Mouse (Mus musculus) CH12.LX (cell line): ENCODE measurements around the gene Slc35c2. TPM values are rescaled to one million over a fixed set of nuclear protein-coding genes. Genes with fewer than 3 reads are reported as not detected.

Experiments used
- DNase-seq: peaks from one replicate; pipeline ENCODE4 v3.0.0-alpha.2; 2013; ENCODE audit errors: extremely low read depth
- H3K27ac ChIP-seq: 2 replicates; pipeline ENCODE4 v1.5.1; 2012; ENCODE audit warnings: low read depth, mild to moderate bottlenecking, control low read depth, moderate library complexity; ENCODE audit not compliant: insufficient read depth
- H3K27me3 ChIP-seq: replicated peaks from 2 replicates; pipeline ENCODE3; 2012; ENCODE audit warnings: inconsistent platforms
- H3K36me3 ChIP-seq, 2 experiments: replicated peaks in 1 of 2; 2 replicates each; pipeline versions ENCODE3 to v1.6.1; 2012; ENCODE audit warnings: inconsistent platforms in 1 of 2, low read length in 1 of 2, mild to moderate bottlenecking in 1 of 2, mixed read lengths in 1 of 2, moderate library complexity in 1 of 2; ENCODE audit not compliant: control insufficient read depth in 1 of 2, insufficient read depth in 1 of 2
- H3K4me1 ChIP-seq, 2 experiments: 2 replicates each; pipeline ENCODE4 v1.6.1; 2012; ENCODE audit warnings: inconsistent platforms in 1 of 2, moderate library complexity in 1 of 2; ENCODE audit not compliant: insufficient read depth in 2 of 2, control insufficient read depth in 1 of 2
- H3K4me2 ChIP-seq: 2 replicates; pipeline ENCODE4 v1.6.1; 2012; ENCODE audit warnings: low read depth, mild to moderate bottlenecking, control low read depth; ENCODE audit not compliant: poor library complexity, insufficient read depth, severe bottlenecking
- H3K4me3 ChIP-seq, 3 experiments: fragments of 150-350 bp in 1 of 3; sonication (generic) in 1 of 3; replicated peaks in 1 of 3; 2 replicates each; pipeline versions ENCODE3 to v1.5.1; 2011 to 2012; ENCODE audit warnings: low read depth in 2 of 3, low read length in 2 of 3, mild to moderate bottlenecking in 2 of 3, moderate library complexity in 2 of 3, control low read depth in 1 of 3, improper control_type of control experiment in 1 of 3, inconsistent platforms in 1 of 3, mixed read lengths in 1 of 3; ENCODE audit not compliant: poor library complexity in 1 of 3
- H3K79me2 ChIP-seq: replicated peaks from 2 replicates; pipeline ENCODE4 v1.6.1; 2012; ENCODE audit warnings: mild to moderate bottlenecking, moderate library complexity; ENCODE audit not compliant: control insufficient read depth, poor library complexity, insufficient read depth, severe bottlenecking; ENCODE audit errors: extremely low read depth
- H3K9ac ChIP-seq: 2 replicates; pipeline ENCODE4 v1.6.1; 2012; ENCODE audit warnings: low read depth, mild to moderate bottlenecking, control low read depth, moderate library complexity; ENCODE audit not compliant: insufficient read depth
- H3K9me3 ChIP-seq: replicated peaks from 2 replicates; pipeline ENCODE3; 2012; ENCODE audit warnings: low read length, inconsistent platforms, mixed read lengths
- BHLHE40 ChIP-seq: IDR thresholded peaks from 2 replicates; pipeline ENCODE4 v1.6.1; 2011; ENCODE audit warnings: mild to moderate bottlenecking, low read depth, low read length, improper control_type of control experiment
- CHD1 ChIP-seq: IDR thresholded peaks from 2 replicates; pipeline ENCODE4 v1.6.1; 2012; ENCODE audit warnings: low read depth, low read length, improper control_type of control experiment, inconsistent platforms
- CHD2 ChIP-seq: IDR thresholded peaks from 2 replicates; pipeline ENCODE4 v1.6.1; 2011; ENCODE audit warnings: low read length, improper control_type of control experiment
- CTCF ChIP-seq, 2 experiments: IDR thresholded peaks in 1 of 2; conservative IDR thresholded peaks in 1 of 2; 2 replicates each; pipeline ENCODE4 v1.5.1; 2011 to 2012; ENCODE audit warnings: low read depth in 2 of 2, low read length in 2 of 2, improper control_type of control experiment in 1 of 2, inconsistent platforms in 1 of 2, mild to moderate bottlenecking in 1 of 2, moderate library complexity in 1 of 2
- EP300 ChIP-seq: IDR thresholded peaks from 2 replicates; pipeline ENCODE4 v1.6.1; 2011; ENCODE audit warnings: low read length, improper control_type of control experiment
- GABPA ChIP-seq: IDR thresholded peaks from 2 replicates; pipeline ENCODE4 v1.6.1; 2012; ENCODE audit warnings: low read depth, low read length, improper control_type of control experiment, inconsistent platforms; ENCODE audit not compliant: insufficient replicate concordance
- HCFC1 ChIP-seq: IDR thresholded peaks from 2 replicates; pipeline ENCODE4 v1.6.1; 2012; ENCODE audit warnings: low read depth, mild to moderate bottlenecking, inconsistent platforms, low read length, improper control_type of control experiment
- IRF4 ChIP-seq: IDR thresholded peaks from 2 replicates; pipeline ENCODE4 v1.6.1; 2014; ENCODE audit warnings: low read depth, mild to moderate bottlenecking, inconsistent platforms, low read length, improper control_type of control experiment
- JUN ChIP-seq: IDR thresholded peaks from 2 replicates; pipeline ENCODE4 v1.6.1; 2011; ENCODE audit warnings: low read depth, mild to moderate bottlenecking, low read length, improper control_type of control experiment, moderate library complexity; ENCODE audit not compliant: insufficient read depth
- JUND ChIP-seq: conservative IDR thresholded peaks from 2 replicates; pipeline ENCODE4 v1.6.1; 2011; ENCODE audit warnings: low read depth, low read length, improper control_type of control experiment
- MAZ ChIP-seq: IDR thresholded peaks from 2 replicates; pipeline ENCODE4 v1.6.1; 2012; ENCODE audit warnings: low read depth, mild to moderate bottlenecking, inconsistent platforms, low read length, improper control_type of control experiment, moderate library complexity
- MEF2A ChIP-seq: IDR thresholded peaks from 2 replicates; pipeline ENCODE4 v1.6.1; 2014; ENCODE audit warnings: low read depth, mild to moderate bottlenecking, inconsistent platforms, low read length, improper control_type of control experiment, borderline replicate concordance
- POLR2A ChIP-seq: IDR thresholded peaks from 2 replicates; pipeline ENCODE4 v1.6.1; 2011; ENCODE audit warnings: low read depth, mild to moderate bottlenecking, improper control_type of control experiment, low read length
- POLR2AphosphoS2 ChIP-seq: IDR thresholded peaks from 2 replicates; pipeline ENCODE4 v1.6.1; 2011; ENCODE audit warnings: low read depth, low read length, improper control_type of control experiment
- RCOR1 ChIP-seq: conservative IDR thresholded peaks from 2 replicates; pipeline ENCODE4 v1.6.1; 2012; ENCODE audit warnings: low read depth, mild to moderate bottlenecking, inconsistent platforms, low read length, improper control_type of control experiment
- SIN3A ChIP-seq: IDR thresholded peaks from 2 replicates; pipeline ENCODE4 v1.6.1; 2012; ENCODE audit warnings: low read length, improper control_type of control experiment, inconsistent platforms
- TBP ChIP-seq: conservative IDR thresholded peaks from 2 replicates; pipeline ENCODE4 v1.6.1; 2011; ENCODE audit warnings: low read depth, low read length, improper control_type of control experiment
- USF1 ChIP-seq: IDR thresholded peaks from 2 replicates; pipeline ENCODE4 v1.6.1; 2014; ENCODE audit warnings: low read depth, mild to moderate bottlenecking, inconsistent platforms, low read length, improper control_type of control experiment
- USF2 ChIP-seq: conservative IDR thresholded peaks from 2 replicates; pipeline ENCODE4 v1.6.1; 2011; ENCODE audit warnings: low read depth, low read length, improper control_type of control experiment
- ZC3H11A ChIP-seq: IDR thresholded peaks from 2 replicates; pipeline ENCODE4 v1.6.1; 2012; ENCODE audit warnings: low read depth, mild to moderate bottlenecking, inconsistent platforms, low read length, improper control_type of control experiment
- ZMIZ1 ChIP-seq: IDR thresholded peaks from 2 replicates; pipeline ENCODE4 v1.6.1; 2012; ENCODE audit warnings: low read depth, mild to moderate bottlenecking, inconsistent platforms, low read length, improper control_type of control experiment
- dilution Hi-C: fragments of 300-500 bp; cut with MboI; formaldehyde crosslinking; loops from 2 replicates; pipeline ENCODE4 v1.14.3; 2020; ENCODE audit warnings: low sequenced_read_pairs; ENCODE audit not compliant: extremely low pct_unique_long_range_greater_than_20kb, extremely low pct_ligation_motif_present
- in situ Hi-C: fragments of 300-500 bp; cut with MboI; formaldehyde crosslinking; loops from 3 replicates; pipeline ENCODE4 v1.14.3; 2019; ENCODE audit warnings: low sequenced_read_pairs, low pct_ligation_motif_present, low pct_unique_long_range_greater_than_20kb, mixed read lengths
- polyA plus RNA-seq: library from polyadenylated mRNA; unstranded; fragments of >175 nt; gene quantifications from 2 replicates; pipeline ENCODE4 v1.2.1, GENCODE M21; 2012; ENCODE audit warnings: low read depth; ENCODE audit not compliant: insufficient read length
- total RNA-seq, 2 experiments: library from RNA; depleted of rRNA; stranded (reverse); fragments of 300-350 nt in 1 of 2; fragments of >200 nt in 1 of 2; gene quantifications; 2 replicates each; pipeline ENCODE4 v1.2.3; 2012 to 2014

The Slc35c2 gene
- total and polyA plus RNA-seq, 3 experiments: 45.5 to 57.8 (median 55.3) TPM

GRCm38 (mm10) chr2:165311577-165311976 lies 23.9 kb upstream of the Slc35c2 start:
- no peak for TF ChIP-seq POLR2A
- TF ChIP-seq MEF2A: no peak
- no peak for TF ChIP-seq USF2
- TF ChIP-seq HCFC1: no peak
- TF ChIP-seq BHLHE40: no peak
- TF ChIP-seq SIN3A: no peak
- no peak for TF ChIP-seq JUND
- no peak for TF ChIP-seq IRF4
- no peak for TF ChIP-seq CHD1
- TF ChIP-seq EP300: no peak
- no peak for TF ChIP-seq ZMIZ1
- no peak for TF ChIP-seq CHD2
- no peak for TF ChIP-seq RCOR1
- no peak for TF ChIP-seq CTCF (conservative IDR thresholded peaks at IDR 0.05 in 1 of 2, IDR thresholded peaks at IDR 0.05 in 1 of 2; ENCODE audit: low read depth in 2 of 2, low read length in 2 of 2)
- no peak for TF ChIP-seq POLR2AphosphoS2
- no peak for TF ChIP-seq USF1
- TF ChIP-seq, all 38 proteins: peak for 0
- no peak overlapping the region for H3K4me2 ChIP-seq
- H3K4me3 ChIP-seq: no peak overlapping the region
- no peak overlapping the region for H3K27ac ChIP-seq
- in situ Hi-C loops (no loop called here), dilution Hi-C loops (no loop called here)
- no peak for DNase-seq
- no peaks in the 10 kb centered on the region for H3K79me2 ChIP-seq
- peaks cover 0 to 27% of the 10 kb centered on the region in 2 experiments; a peak in 2 of 4 replicates for H3K4me1 ChIP-seq
- H3K9me3 ChIP-seq: no peaks in the 10 kb centered on the region
- peaks cover 55 to 94% of the 10 kb centered on the region in 2 experiments for H3K36me3 ChIP-seq
- no peaks in the 10 kb centered on the region for H3K27me3 ChIP-seq
- no peak overlapping the region for H3K9ac ChIP-seq

- no peaks in the 10 kb centered on the region for H3K9me3 ChIP-seq
- H3K36me3 ChIP-seq: peaks cover 49 to 92% of the 10 kb centered on the region in 2 experiments
- in situ Hi-C loops (no loop called here), dilution Hi-C loops (no loop called here)
- no peak overlapping the region for H3K27ac ChIP-seq
- DNase-seq: no peak
- H3K27me3 ChIP-seq: no peaks in the 10 kb centered on the region
- H3K4me3 ChIP-seq: no peak overlapping the region
- TF ChIP-seq MAZ (no peak), USF1 (no peak), HCFC1 (no peak), MEF2A (no peak), TBP (no peak), ZC3H11A (no peak), EP300 (no peak), GABPA (no peak), RCOR1 (no peak), ZMIZ1 (no peak), CHD1 (no peak), JUN (no peak)
- TF ChIP-seq, all 38 proteins: peak for 0
- Histone ChIP-seq H3K4me1 (peaks cover 0 to 26% of the 10 kb centered on the region in 2 experiments; a peak in 2 of 4 replicates), H3K9ac (no peak overlapping the region), H3K4me2 (no peak overlapping the region), H3K79me2 (no peaks in the 10 kb centered on the region)
Observed at GRCm38 (mm10) chr2:165310818-165311425, 23.3 kb upstream of the Slc35c2 start.
